Mouse (Mus musculus) spleen, postnatal 14 days (tissue): ENCODE measurements around the gene Gm27027.
A peak's percentile ranks its signal among the peaks of the same experiment; 100 is the strongest.

Experiments
- DNase-seq, 2 experiments: peaks; one replicate each; pipeline ENCODE4 v3.0.0; 2021 to 2022; ENCODE audit warnings: low spot score in 2 of 2

The Gm27027 gene

DNA sequence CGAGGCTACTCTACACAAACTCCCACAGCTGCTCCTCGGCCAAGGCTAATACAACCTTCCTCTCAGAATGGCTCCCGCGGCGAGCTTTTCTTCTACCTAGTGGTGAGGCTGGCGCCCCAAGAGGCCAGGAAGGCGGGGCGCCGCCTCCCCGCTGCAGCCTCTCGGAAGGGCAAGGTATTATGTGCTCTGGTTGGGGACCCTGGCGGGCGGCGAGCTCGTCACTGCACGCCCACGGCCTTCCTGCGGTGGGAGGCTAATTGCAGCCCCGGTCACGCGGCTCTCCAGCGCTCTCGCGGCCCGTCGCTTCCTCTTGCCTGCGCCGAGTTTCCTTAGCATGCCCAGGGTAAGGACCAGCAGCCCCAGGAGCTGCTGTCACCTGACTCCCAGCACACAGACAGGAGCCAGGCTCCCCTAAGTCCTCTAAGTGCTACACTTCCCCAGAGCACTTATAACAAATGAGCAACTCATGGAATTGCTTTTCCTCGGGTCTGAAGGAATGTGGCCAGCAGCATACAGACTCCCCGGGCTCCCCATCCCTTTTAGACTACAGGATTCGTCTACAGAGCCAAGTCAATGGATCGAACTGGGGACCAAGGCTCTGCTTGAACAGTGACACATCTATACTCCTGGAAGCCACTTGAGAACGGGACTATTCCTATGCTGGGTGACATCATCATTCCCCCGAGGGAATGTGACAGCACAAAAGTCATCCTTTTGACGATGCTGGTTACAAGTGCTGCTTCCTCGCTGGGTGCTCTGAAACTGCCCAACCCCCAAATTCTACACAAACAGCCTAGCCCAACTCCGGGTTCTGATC lies 19.5 kb downstream of the Gm27027 start:
- DNase-seq = peak; percentile 16 to 17

DNA sequence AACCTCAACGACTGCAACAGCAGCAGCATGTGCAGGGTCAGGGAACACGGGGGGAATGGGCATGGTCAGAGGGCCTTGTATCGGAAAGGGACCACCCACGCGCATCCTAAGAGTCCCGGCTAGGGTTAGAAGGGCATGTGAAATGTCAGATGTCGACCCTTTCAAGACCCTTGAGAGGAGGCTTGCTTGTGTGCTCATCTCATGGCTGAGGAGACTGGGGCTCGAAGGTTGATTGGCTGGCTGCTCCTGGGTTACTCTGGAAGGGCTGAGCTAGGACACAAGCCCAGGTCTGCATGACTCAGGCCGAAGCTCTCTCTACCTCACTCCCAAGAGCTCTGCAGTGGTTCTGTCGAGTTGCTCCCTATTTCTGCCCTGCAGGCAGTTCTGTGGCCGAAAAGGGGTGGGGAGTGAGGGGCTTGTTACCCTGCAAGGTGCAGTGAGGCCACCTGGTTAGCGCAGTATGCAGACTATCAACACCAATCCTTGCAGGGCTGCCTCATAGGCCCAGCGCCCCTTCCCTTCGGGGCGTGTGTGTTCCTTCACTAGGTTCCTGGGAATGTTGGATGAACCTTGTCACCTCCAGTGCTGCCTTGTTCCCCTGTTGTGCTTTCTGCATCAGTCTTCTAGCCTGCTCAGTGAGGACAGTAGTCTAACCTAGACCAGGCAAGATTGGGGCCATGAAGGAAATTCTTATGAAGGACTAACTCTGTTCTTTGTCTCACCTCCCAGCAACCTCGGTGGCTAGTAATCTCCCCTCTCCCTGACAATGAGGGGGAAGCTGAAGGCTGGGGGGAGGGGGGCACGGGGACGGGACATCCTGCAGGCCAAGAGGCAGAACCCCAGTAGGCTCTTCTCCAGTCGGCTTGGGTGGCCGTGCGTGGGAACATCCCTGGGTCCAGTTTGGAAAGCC lies 20.4 kb downstream of the Gm27027 start:
- no peak for DNase-seq

DNA sequence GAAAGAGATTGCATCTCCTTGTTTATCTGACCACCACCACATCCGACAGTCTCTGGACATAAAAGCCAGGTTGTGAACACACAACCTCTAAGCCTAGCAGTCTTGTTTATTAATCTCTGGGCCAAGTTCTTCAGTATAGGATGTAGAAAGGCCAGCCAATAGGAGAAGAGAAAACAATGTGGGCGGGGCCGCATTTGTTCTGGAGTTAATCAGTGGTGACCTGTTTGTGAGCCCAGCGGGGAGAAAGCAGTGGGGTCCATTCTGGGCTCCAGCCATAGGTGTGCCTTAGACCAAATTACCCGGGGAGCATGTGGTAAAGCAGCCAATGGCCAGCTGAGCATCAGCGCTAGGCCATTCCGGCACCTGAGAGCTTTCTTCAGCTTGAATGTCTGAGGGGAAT lies 21.1 kb downstream of the Gm27027 start:
- DNase-seq = no peak

DNA sequence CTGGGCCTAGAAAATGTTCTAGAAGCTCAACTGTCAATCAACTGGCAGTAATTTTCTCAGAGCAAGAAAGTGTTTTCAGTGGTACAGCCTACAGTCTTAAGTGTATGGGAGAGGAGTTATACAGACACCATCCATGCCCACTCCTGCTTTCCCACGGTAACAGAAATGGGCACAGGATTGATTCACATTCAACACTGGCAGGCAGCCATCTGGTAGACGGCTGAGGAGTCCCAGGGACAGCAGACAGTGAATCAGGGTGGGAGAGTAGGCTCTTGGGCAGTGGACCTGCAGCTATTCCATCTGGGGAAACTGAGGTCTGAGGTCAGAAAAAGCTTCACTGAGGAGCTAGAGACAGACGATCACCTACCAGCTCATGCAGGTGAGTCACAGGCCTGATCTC lies 24.5 kb downstream of the Gm27027 start:
- no peak for DNase-seq

DNA sequence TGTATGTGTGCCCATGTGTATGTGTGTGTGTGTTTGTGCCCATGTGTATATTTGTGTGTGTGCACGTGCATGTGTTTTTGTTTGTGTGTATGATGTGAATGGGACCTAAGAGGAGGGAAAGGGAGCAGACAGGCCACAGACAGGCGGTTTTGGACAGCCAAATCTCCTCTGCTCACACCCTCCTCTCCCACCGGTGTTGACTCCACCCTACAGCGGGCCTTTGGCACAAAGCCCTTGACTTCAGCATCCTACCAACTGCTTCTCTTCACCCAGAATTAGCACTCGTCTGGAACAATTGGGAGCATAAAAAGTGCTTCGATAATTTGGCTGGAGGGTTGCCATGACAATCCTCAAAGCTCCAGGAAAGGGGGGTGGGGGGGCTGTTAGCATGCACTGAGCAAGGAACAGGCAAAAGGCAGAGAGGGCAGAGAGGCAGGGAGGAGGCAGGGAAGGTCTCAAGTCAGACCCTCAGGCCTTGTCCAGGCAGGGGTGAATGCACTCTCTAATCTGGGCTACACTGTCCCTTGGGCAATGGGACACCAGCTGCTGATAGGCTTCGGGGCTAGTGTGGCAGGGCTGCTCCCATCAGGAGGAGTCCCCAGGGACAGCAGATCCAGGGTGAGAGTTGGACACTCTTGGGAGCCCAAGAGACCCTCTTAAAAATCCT lies 31.5 kb downstream of the Gm27027 start:
- DNase-seq = no peak

DNA sequence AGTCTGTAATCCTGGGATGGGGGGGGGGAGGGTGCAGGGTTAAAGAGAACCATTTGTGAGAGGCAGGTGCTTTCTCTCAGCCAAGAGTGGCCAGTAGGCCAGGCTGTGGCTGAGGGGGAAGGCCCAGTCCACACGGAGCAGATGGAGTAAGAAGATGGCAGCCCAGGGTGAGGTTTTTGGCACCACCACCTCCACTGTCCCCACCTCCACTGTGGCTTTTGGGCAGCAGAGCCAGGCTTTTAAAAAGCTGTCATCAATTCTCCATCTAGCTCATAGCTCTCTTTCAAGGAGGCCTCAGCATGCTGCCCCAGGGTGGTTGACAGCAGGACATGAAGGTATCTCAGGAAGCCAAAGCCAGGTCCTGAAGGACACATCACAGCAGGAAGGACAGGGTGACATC lies 32.4 kb downstream of the Gm27027 start:
- DNase-seq = no peak

DNA sequence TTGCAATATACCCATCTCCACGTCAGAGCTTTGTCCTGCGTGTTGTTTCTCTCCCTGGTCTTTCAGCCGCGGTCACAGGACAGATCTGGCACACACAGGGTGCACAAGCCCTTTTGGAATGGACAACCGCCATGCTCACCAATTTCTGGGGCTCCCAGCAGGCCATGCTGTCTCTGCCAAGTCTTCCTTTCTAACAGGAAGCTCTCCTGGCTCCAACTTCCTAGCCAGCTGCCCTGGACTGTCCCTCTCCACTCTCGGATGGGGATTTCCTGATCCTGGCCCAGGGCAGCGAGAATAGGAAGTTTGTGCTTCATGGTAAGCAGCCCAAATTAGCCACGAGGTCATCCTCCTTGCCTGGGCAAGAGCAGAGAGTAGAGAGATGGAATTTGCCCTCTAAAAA lies 34.4 kb downstream of the Gm27027 start:
- no peak for DNase-seq

DNA sequence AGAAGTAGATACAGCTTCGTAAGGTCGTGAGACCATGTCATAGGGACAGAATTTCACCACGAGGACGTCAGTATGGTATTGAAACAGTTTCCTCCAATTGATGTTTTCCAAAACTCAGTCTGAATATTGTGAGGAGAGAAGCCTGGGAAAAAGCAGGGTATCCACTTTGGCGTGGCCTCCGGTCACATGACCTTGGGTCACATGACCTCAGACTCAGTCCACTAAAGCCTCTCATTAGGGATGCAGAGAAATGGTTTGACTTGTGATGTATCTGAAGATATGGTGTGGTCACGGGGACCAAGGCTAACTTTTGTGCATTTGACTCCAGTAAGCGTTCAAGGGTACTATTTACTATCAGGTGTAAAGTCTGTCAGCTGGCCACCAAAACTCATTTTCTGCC lies 36.8 kb downstream of the Gm27027 start:
- no peak for DNase-seq

DNA sequence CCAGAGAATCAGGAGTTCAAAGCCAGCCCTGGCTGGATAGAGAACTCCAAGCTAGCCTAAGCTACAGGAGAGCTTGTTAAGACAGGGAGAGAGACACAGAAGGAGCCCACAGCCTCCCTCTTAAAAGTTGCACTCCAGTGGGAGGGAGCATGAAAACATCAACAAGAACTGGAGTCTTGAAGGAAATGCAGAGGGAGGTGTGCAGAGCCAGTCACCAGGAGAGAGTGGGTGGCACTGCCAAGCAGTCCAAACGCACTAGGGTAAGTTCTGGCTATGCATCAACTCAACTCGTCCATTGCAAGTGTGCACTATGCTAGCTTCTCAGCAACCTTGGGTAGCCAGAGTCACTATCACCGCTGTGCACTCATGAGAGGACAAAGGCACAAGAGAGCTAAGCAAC lies 37.9 kb downstream of the Gm27027 start:
- DNase-seq = no peak

DNA sequence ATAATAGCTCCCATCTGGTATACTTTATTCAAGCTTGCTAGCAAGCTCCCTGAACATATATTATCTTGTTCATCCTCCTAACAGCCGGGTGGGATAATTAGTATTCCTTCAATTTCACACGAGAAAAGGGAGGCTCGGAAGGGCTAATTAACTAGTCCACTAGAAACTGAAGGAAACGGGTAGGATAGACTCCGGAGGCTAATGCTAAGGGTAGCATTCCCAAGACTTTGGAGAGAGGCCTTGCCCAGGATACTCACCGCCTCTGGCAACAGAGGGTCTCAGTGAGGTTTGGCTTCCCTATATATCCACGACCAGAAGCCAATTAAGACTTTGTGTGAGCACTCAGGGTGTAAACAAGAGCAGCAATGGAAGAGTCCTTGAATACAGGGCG lies 38.4 kb downstream of the Gm27027 start:
- DNase-seq = no peak

DNA sequence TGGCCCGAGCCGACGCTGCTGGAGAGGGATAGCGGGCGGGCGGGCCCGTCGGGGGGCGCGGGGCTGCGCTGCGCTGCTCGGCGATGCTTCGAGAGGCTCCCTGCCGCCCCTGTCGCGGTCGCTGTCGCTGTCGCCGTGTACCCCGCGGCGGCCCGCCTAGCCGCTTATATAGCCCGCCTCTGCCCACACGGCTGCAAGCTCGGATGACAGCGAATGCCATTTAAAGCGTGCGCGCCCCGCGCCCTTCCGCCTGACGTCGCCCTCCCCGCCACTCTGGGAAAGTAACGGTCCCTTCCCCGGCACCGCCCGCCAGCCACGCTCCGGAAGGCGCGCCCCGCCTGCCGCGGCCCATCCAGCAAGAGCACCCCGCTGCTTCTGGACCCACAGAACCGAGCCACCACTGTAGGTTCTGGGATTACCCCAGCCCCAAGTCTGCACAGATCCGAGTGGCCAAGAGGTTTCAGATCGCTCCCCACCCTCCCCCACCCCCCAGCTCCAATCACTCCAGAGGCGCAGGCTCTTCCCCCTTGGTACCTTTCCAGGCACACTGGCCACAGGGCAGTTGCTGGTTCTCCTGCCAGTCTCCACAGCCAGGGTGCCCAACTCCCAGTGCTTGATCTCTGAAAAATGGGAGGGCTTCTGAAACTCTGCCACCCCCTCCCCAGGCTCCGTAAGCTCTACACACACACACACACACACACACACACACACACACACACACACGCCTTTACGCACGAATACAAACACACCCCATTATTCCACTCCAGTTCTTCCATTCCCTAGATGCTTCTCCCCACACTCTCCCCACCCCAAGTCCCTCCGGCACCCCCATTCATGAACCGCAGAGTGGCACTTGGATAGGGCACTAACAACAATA lies 39.0 kb downstream of the Gm27027 start, which contains the start of gene Gm13889:
TSS of gene Gm13889 (minus strand) at position 294 of the 877 bp plus-strand sequence.
- DNase-seq = no peak

DNA sequence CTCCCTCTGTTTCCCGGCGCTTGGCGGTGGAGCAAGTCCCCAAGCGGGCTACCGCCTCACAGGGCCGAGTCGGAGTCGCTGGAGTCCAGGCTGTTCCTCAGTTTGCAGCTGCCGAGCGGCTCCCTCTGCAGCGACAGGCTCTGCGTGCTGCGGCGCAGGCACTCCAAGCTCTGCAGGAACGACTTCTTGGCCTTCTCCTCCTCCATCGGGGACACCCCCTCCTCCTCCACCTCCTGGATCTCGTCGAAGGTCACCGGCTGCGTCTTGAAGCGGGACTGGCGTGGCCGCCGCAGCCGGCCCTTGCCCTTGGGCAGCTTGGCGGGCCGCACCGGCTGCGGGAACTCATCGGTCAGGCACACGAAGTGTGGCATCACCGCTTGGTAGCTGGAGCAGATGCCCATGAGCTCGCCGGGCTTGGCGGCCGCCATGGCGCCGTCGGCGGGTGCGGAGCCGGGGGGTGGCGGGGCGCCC lies 39.8 kb downstream of the Gm27027 start:
- no peak for DNase-seq

DNA sequence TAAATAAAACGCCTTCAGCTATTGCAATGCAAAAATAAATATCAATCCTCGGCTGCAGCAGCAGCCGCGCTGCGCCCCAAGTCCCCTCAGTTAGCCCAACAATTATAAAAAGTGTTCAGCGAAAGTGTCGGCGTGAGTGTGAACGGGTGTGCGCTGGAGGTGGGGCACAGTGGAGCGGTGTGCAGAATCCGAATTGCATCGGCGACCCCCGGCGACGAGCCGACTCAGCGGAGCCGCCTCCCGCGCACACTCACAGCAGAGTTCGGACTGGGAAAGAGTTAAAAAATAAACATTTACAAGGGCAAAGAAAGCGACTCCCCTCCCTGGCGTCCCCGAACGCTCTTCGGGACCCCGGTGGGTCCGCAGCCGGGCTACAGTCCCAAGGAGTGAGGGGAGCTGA lies 40.3 kb downstream of the Gm27027 start:
- DNase-seq = no peak

DNA sequence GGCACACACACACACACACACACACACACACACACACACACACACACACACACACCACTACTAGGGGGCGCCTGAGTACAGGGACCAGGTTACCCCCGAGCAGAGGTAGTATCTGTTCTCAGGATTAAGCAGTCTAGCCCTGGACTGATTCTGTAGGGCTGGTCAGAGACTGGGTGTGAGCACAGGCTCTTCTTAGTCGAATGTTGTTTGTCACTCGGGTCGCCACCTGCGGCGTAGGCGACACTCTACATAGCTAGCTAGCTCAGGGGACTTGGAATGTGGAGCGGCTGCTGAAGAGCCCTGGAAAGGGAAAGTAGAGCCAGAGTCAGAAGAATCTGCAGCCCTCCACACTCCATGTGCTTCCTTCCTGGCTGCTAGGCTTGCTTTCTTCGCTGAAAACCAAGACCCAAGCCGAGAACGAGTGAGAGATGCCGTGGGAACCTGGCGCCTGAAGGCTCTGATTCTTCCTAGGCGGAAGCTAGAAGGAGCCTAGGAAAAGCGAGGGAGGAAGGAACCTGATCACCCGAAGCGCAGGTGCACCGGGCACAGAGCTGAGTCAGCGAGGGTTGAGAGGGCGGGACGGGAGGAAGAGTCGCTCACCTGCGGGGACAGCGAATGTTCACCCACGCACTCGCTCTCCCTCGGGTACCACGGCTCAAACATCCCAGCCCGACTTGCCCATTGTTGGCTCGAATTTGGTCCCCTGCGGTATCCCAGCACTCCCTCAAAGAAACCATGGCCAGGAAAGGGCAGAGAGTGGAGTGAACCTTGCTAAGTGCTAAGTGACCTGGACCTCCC lies 41.2 kb downstream of the Gm27027 start:
- DNase-seq = no peak

DNA sequence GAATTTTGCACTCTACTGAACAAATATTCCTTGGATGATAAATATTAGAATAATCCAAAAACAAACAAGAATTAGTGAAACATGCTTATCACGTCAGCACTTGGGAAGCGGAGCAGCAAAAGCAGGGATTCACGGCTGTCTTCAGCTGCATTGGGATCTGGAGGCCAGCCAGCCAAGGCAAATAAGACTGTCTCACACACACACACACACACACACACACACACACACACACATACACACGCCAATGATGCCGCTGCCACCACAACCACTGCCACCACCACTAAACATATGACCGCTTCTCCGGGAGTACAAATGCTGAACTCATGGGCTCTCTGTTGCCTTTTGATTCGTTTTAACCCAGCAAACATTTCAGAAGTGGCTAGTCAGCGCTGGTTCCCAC lies 42.4 kb downstream of the Gm27027 start:
- no peak for DNase-seq

DNA sequence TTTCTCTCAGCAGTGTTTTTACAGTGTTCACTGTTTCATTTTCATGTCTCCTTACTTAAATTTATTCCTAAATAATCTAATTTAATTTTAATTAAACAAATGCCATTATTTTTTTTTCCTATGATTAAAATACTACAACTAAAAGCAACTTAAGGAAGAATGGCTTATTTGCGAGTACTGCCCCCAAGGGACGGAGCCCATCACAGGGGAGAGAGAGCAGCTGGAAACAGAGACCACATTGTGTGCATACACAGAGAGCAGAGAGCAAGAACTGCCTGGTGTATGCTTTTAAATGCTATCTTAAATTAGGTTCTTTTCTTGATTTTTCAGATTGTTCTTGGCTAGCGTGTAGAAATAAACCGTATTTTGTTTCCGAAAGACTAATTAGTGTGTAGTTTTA lies 49.2 kb downstream of the Gm27027 start:
- no peak for DNase-seq

DNA sequence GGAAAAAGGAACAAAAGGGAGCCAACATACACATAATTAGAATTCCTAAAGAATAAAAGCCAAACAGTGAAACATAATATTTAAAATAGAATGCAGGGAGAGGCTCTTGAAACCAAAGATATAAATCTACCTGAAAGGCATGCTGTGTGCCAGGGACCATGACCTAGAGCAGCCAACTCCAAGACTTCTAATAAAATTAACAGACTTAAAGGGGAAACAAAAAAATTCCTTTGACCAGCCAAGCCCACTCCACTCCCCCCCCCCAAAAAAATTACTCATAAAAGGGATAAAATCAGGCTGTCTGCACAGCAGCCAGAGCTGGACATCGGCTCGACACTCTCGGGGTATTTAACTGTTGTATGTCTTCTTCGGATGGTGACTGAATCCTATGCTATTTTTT lies 51.3 kb downstream of the Gm27027 start:
- DNase-seq = no peak

DNA sequence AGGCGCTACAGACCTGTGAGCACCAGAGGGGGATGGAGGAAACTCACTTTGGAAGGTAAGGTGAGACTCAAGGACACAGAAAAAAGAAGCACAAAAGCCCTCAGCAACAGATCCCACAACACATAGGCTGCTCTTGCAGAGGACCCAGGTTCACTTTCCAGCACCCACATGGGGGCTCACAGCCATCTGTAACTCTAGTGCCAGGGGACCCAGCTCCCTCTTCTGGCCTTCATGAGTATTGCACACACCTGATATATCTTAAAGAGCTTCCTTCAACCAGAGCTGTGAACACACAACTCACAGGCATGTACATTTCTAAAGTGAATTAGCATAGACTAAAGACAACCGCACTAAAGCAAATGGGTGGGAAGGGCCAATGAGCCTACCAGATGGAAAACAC lies 52.1 kb downstream of the Gm27027 start:
- no peak for DNase-seq

DNA sequence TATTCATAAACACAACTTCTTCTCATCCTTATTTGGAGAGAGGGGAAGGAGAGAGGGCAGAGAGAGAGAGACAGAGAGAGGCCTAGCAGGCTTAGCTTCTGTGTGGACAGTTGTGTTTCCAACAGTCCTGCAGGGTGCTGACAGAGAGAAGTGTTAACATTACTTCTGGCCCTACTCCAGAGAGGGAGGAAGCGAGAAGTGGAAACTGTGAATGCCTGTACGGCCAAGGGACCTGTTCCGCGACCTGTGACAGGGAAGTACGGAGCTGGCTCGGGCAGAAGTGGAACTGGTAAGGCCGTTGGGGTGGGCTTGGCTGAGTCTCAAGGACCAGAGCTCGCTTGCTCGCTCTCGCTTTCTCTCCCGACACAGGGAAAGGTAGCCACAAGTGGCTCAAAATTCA lies 54.5 kb downstream of the Gm27027 start:
- DNase-seq = no peak

DNA sequence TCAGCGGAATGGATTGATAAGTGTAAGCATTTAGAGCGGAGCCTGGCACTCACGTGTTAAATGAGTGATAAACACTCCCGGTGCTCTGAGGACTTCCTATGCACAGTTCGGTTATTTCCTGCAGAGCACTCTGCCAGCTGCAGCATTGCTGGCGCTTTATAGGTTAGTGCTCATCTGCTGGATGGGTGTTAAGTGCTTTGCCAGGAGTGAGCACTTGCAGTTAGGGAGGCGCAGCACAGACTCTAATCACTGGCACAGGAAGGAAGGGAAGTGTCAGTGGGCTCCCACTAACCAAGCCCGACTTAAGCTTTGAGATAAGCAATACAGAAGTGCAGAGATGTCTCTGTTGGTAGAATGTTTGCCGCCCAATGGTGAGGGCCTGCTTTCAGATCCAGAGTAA lies 57.6 kb downstream of the Gm27027 start:
- DNase-seq = no peak
